Mouse (Mus musculus): Measurements from ENCODE around the gene Sos2. TPM values are rescaled to one million over a fixed set of nuclear protein-coding genes. Genes with fewer than 3 reads are reported as not detected.

The Sos2 gene
- polyA plus RNA-seq, 1 experiment from 2014 or later, result 3.3 TPM

DNA sequence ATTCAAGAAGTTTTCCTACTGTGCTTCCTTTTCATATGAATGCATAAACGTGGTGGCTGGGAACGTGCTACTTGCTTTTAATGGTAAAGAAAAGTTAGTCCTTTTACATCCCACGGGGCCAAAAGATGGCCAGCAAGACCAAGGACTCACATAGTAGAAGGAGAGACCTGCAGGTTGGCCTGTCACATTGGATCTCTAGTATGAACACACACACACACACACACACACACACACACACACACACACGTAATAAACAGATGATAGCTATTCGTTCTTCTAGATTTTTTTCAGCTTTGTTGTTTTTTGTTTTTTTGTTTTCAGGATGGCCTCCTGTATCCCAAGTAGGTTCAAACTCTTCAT lies 98.4 kb downstream of the Sos2 start:
- ATAC-seq (ENCODE audit: low read depth), result no peak
- Histone ChIP-seq H3K9me3 (replicated peaks; ENCODE audit: control insufficient read depth, low read length) (no peaks in the 10 kb centered on the region), H3K4me3 (ENCODE audit: low read depth, low read length) (peak overlapping the region; percentile 82), H3K9ac (ENCODE audit: low read depth, low read length) (peak overlapping the region; percentile 82), H3K4me2 (ENCODE audit: low read depth, low read length) (peak overlapping the region; percentile 95), H3K27ac (ENCODE audit: low read length) (peak overlapping the region; percentile 73), H3K4me1 (ENCODE audit: control insufficient read depth, low read depth, low read length) (peaks cover 20% of the 10 kb centered on the region), H3K36me3 (ENCODE audit: control insufficient read depth, insufficient read depth) (peaks cover 18% of the 10 kb centered on the region), H3K27me3 (ENCODE audit: control insufficient read depth, insufficient read depth, low read depth, low read length) (no peaks in the 10 kb centered on the region)
- 34% methylated on average over 5 of the region's 5 CpGs for WGBS (ENCODE audit: insufficient replicate concordance)

- Histone ChIP-seq H3K4me2 (ENCODE audit: low read depth, low read length) (peak within 1 kb of the TSS; percentile 95), H3K36me3 (ENCODE audit: control insufficient read depth, insufficient read depth) (peaks cover 21% of the 10 kb centered on the region), H3K27ac (ENCODE audit: low read length) (peak within 1 kb of the TSS; percentile 73), H3K4me1 (ENCODE audit: control insufficient read depth, low read depth, low read length) (peaks cover 20% of the 10 kb centered on the region), H3K9me3 (replicated peaks; ENCODE audit: control insufficient read depth, low read length) (no peaks in the 10 kb centered on the region), H3K4me3 (ENCODE audit: low read depth, low read length) (peak within 1 kb of the TSS; percentile 82), H3K9ac (ENCODE audit: low read depth, low read length) (peak within 1 kb of the TSS; percentile 82), H3K27me3 (ENCODE audit: control insufficient read depth, insufficient read depth, low read depth, low read length) (no peaks in the 10 kb centered on the region)
- peak; percentile 97 for ATAC-seq (ENCODE audit: low read depth)
- under 1% methylated on average over 56 of the region's 56 CpGs for WGBS (ENCODE audit: insufficient replicate concordance)
Observed at GRCm38 (mm10) chr12:69582613-69583269, 98.9 kb downstream of the Sos2 start, which contains the start of gene Vcpkmt. Gene Vcpkmt, minus strand, starts transcription at chr12:69583028.

DNA sequence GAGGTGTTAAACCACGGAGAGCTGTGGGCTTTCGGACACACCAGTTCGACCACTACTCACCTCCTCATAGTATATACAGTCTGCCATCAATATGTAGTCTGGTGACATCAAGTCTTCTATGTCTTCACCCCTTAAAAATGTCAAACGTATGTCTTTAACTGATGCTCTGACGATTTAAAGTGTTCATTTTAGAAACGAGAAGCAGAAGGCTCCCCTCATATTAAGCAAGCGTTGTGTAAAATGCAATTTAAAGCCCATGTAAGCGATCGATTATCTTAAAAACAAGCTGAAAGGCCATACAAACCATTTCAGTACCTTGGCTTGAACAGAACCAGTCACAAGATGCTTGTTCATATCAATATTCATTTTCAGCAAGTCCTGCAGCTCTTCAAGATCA lies 99.4 kb downstream of the Sos2 start:
- H3K9ac ChIP-seq (ENCODE audit: low read depth, low read length), result peak overlapping the region; percentile 82
- no peaks in the 10 kb centered on the region for H3K9me3 ChIP-seq (replicated peaks; ENCODE audit: control insufficient read depth, low read length)
- H3K36me3 ChIP-seq (ENCODE audit: control insufficient read depth, insufficient read depth), result peaks cover 23% of the 10 kb centered on the region
- H3K4me3 ChIP-seq (ENCODE audit: low read depth, low read length), result peak overlapping the region; percentile 82
- no peak for ATAC-seq (ENCODE audit: low read depth)
- peak overlapping the region; percentile 95 for H3K4me2 ChIP-seq (ENCODE audit: low read depth, low read length)
- H3K4me1 ChIP-seq (ENCODE audit: control insufficient read depth, low read depth, low read length), result peaks cover 20% of the 10 kb centered on the region
- H3K27ac ChIP-seq (ENCODE audit: low read length), result peak overlapping the region; percentile 49
- 17% methylated on average over 9 of the region's 9 CpGs for WGBS (ENCODE audit: insufficient replicate concordance)
- no peaks in the 10 kb centered on the region for H3K27me3 ChIP-seq (ENCODE audit: control insufficient read depth, insufficient read depth, low read depth, low read length)

GRCm38 (mm10) chr12:69579623-69580022 lies 102.0 kb downstream of the Sos2 start:
- Histone ChIP-seq H3K4me2 (ENCODE audit: low read depth, low read length) (no peak overlapping the region), H3K27ac (ENCODE audit: low read length) (no peak overlapping the region)

GRCm38 (mm10) chr12:69576120-69576627 lies 105.5 kb downstream of the Sos2 start:
- Histone ChIP-seq H3K4me3 (ENCODE audit: low read depth, low read length) (no peak overlapping the region), H3K27ac (ENCODE audit: low read length) (no peak overlapping the region), H3K27me3 (ENCODE audit: control insufficient read depth, insufficient read depth, low read depth, low read length) (no peaks in the 10 kb centered on the region), H3K4me2 (ENCODE audit: low read depth, low read length) (no peak overlapping the region), H3K9me3 (replicated peaks; ENCODE audit: control insufficient read depth, low read length) (no peaks in the 10 kb centered on the region), H3K36me3 (ENCODE audit: control insufficient read depth, insufficient read depth) (peaks cover 11% of the 10 kb centered on the region; the same call in 1 of the 2 replicates), H3K4me1 (ENCODE audit: control insufficient read depth, low read depth, low read length) (peaks cover 13% of the 10 kb centered on the region), H3K9ac (ENCODE audit: low read depth, low read length) (no peak overlapping the region)
- ATAC-seq (ENCODE audit: low read depth), result no peak
- WGBS (ENCODE audit: insufficient replicate concordance), result 73% methylated on average over 9 of the region's 9 CpGs

More at GRCm38 (mm10) chr12:69579623-69580022, 102.0 kb downstream of the Sos2 start:
- ATAC-seq (ENCODE audit: low read depth), result no peak
- no peaks in the 10 kb centered on the region for H3K9me3 ChIP-seq (replicated peaks; ENCODE audit: control insufficient read depth, low read length)
- H3K4me3 ChIP-seq (ENCODE audit: low read depth, low read length), result no peak overlapping the region
- H3K27me3 ChIP-seq (ENCODE audit: control insufficient read depth, insufficient read depth, low read depth, low read length), result no peaks in the 10 kb centered on the region
- no peak overlapping the region for H3K9ac ChIP-seq (ENCODE audit: low read depth, low read length)
- peaks cover 20% of the 10 kb centered on the region for H3K4me1 ChIP-seq (ENCODE audit: control insufficient read depth, low read depth, low read length)
- 36% methylated on average over 5 of the region's 5 CpGs for WGBS (ENCODE audit: insufficient replicate concordance)
- H3K36me3 ChIP-seq (ENCODE audit: control insufficient read depth, insufficient read depth), result peaks cover 11% of the 10 kb centered on the region; the same call in 1 of the 2 replicates

DNA sequence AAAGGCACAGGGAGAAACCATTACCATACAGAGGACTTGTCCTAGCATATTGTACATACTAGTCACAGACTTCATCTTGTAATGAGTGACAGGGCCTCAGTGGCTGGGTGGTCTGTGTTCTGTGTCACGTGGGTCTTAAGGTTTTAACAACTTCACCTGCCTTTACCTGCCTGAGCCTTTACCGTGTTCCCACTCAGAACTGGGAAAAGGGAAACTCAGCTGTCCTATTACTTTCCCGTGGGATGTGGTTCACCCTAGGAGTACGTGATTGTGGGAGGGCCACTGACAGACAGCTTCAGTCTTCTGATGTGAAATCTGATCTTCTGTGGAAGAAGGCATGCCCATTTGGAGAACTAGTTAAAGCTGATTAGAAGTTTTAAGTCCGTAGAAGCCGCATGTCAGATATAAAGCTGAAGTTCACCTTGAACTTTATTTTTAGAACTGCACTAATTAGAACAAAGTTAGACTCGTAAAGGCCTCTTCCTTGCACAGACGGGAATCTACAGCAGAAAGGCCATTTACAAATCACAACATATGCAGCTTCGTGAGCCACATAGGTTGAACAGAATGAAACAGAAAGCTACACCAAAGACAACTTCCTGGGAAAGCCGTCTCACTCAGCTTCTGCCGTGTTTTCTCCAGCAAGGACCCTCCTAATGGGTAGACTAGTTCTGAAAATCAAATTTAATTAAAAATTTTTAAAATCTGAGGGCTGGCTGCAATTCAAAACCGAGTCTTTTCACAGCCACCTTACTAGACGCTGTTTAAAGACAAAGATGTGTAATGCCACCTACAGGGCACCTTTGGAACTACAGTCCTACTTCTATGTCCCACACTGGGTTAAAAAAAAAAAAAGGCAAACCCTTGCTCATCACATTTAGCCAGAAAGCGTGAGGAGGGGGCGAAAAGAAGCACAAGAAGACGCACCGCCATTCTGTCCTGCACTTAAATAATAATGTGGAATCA lies 107.5 kb downstream of the Sos2 start:
- H3K27me3 ChIP-seq (ENCODE audit: control insufficient read depth, insufficient read depth, low read depth, low read length), result no peaks in the 10 kb centered on the region
- H3K36me3 ChIP-seq (ENCODE audit: control insufficient read depth, insufficient read depth), result peaks cover 9% of the 10 kb centered on the region; the same call in 1 of the 2 replicates
- WGBS (ENCODE audit: insufficient replicate concordance), result 25% methylated on average over 17 of the region's 17 CpGs
- peak overlapping the region; percentile 52 for H3K4me3 ChIP-seq (ENCODE audit: low read depth, low read length)
- peak overlapping the region; percentile 51 for H3K4me2 ChIP-seq (ENCODE audit: low read depth, low read length)
- peak overlapping the region; percentile 33; the same call in 1 of the 2 replicates for H3K27ac ChIP-seq (ENCODE audit: low read length)
- peak overlapping the region; percentile 19; the same call in 1 of the 2 replicates for H3K9ac ChIP-seq (ENCODE audit: low read depth, low read length)
- peak; percentile 50; the same call in 1 of the 2 replicates for ATAC-seq (ENCODE audit: low read depth)
- no peaks in the 10 kb centered on the region for H3K9me3 ChIP-seq (replicated peaks; ENCODE audit: control insufficient read depth, low read length)
- H3K4me1 ChIP-seq (ENCODE audit: control insufficient read depth, low read depth, low read length), result peaks cover 6% of the 10 kb centered on the region

GRCm38 (mm10) chr12:69573271-69573670 lies 108.4 kb downstream of the Sos2 start:
- no peak for ATAC-seq (ENCODE audit: low read depth)
- 80% methylated on average over 8 of the region's 8 CpGs for WGBS (ENCODE audit: insufficient replicate concordance)
- H3K4me1 ChIP-seq (ENCODE audit: control insufficient read depth, low read depth, low read length), result peaks cover 6% of the 10 kb centered on the region
- H3K27me3 ChIP-seq (ENCODE audit: control insufficient read depth, insufficient read depth, low read depth, low read length), result no peaks in the 10 kb centered on the region
- no peak overlapping the region for H3K9ac ChIP-seq (ENCODE audit: low read depth, low read length)
- H3K4me3 ChIP-seq (ENCODE audit: low read depth, low read length), result no peak overlapping the region
- H3K4me2 ChIP-seq (ENCODE audit: low read depth, low read length), result no peak overlapping the region
- H3K27ac ChIP-seq (ENCODE audit: low read length), result no peak overlapping the region
- H3K9me3 ChIP-seq (replicated peaks; ENCODE audit: control insufficient read depth, low read length), result no peaks in the 10 kb centered on the region
- peaks cover 7% of the 10 kb centered on the region; the same call in 1 of the 2 replicates for H3K36me3 ChIP-seq (ENCODE audit: control insufficient read depth, insufficient read depth)

- 83% methylated on average over 3 of the region's 3 CpGs for WGBS (ENCODE audit: insufficient replicate concordance)
- no peak overlapping the region for H3K27ac ChIP-seq (ENCODE audit: low read length)
- H3K9ac ChIP-seq (ENCODE audit: low read depth, low read length), result no peak overlapping the region
- peaks cover 6% of the 10 kb centered on the region for H3K4me1 ChIP-seq (ENCODE audit: control insufficient read depth, low read depth, low read length)
- H3K4me3 ChIP-seq (ENCODE audit: low read depth, low read length), result no peak overlapping the region
- H3K27me3 ChIP-seq (ENCODE audit: control insufficient read depth, insufficient read depth, low read depth, low read length), result no peaks in the 10 kb centered on the region
- H3K36me3 ChIP-seq (ENCODE audit: control insufficient read depth, insufficient read depth), result no peaks in the 10 kb centered on the region
- no peak for ATAC-seq (ENCODE audit: low read depth)
- H3K9me3 ChIP-seq (replicated peaks; ENCODE audit: control insufficient read depth, low read length), result no peaks in the 10 kb centered on the region
- H3K4me2 ChIP-seq (ENCODE audit: low read depth, low read length), result no peak overlapping the region
Observed at GRCm38 (mm10) chr12:69569926-69570325, 111.7 kb downstream of the Sos2 start.
